Mouse (Mus musculus) left cerebral cortex, adult 11 months (tissue): ENCODE data around the gene Rnf167.

Source experiments
- DNase-seq: peaks from one replicate; pipeline ENCODE4 v3.0.0; 2022; ENCODE audit warnings: low spot score

Rnf167 gene

DNA sequence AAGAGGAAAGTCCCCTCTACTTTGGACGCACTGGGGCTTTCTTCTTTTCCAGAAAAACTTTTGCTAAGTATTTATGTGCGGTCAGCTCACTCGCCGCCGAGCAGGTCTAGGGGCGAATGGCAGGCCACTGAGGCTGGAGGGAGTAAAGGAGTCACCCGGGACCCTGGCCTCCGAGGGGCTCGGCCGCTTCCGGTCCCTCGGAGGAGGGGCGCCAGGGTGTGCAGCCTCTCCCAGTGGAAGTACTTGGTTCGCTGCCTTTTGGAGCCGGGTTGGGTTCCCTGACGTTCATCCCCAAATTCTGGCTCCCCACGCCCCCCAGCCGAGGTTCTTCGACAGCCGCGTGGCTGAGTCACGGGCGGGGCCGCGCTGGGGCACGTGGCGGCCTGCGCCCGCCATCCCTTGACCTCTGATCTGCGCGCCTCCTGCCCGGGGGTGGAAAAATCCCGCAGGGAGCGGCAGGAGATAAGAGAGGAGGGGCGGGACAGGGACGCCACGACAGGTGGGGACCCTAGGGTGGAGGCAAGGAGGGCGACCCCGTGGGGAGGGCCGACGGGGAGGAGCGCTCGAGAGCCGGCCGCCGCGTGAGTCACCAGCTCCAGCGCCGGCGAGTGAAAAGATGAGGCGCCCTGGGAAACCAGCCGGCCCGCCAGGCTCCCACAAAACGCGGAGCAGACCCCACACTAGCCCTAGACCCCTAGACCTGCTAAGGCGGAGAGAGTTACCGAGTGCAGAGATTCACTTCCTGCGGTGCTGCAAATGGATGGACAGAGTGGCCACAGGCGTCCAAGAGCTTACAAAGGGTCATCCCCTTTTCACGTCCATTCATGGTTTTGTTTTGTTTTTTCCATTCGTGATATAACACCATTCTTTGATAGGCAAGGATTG lies 8.8 kb downstream of the Rnf167 start:
- no peak for DNase-seq

DNA sequence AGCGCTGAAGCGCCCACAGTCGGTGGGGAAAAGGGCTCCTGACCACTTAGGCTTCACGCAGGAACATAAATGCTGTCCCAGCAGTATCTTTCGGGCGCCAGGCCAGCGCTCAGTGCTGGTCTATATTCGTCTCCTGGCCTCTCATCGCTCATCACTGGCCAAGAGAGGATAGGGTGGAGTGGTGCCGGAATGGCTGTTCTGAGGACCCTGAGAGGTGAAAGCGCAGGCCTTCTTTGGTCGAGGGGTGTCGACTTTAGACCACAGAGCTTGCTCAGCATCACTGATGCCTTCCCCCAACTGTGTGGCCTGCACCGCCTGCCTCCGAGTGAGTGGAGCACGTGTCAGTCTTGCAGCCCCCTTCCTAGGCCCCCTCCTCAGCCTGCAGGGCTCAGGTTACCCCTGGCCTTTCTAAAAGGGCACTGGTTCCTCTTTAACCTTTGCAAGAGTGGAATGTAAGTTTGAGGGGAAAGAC lies 9.5 kb downstream of the Rnf167 start:
- DNase-seq = no peak

DNA sequence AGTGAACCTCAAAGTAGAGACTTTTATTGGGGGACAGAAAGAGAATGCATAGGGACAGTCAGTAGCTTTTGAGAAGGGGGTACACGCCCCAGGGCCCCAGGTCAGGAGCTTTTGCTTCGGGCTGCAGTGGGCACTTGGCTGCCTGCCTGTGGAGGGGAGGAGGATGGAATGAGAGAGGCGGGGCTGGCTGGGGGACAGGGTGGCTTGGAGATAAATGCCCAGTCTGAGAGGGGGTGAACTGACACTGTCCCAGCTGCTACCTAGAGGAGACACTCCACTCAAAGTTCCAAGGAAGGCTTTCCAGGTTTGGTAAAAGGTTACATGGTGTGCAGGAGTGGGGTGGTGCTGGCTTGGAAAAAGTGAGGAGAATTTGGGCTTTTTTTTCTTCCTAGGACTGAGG lies 9.9 kb downstream of the Rnf167 start, which contains the start of gene Eno3:
Eno3 (plus strand) TSS at position 239 of the 400 bp plus-strand sequence.
- DNase-seq = no peak

- DNase-seq = no peak
These were observed 10.5 kb downstream of the Rnf167 start for GRCm38 (mm10) chr11:70657573-70657972.

GRCm38 (mm10) chr11:70657991-70658390 lies 11.0 kb downstream of the Rnf167 start:
- no peak for DNase-seq

DNA sequence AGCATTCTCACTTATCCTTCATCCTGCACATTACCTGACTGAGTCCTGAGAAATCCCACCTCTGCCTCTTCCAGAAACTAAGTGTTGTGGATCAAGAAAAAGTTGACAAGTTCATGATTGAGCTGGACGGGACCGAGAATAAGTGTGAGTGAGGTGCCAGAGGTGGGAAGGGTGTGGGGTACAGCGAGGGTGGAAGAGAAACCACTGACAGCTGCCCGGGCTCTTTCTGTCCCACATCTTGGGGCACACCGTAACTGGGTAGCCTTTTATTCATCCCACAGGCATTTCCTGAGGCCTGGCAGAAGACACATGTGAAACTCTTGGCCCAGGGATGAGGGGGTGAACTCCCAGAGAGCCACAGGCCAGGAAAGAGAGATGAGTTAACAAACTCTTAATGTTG lies 11.5 kb downstream of the Rnf167 start:
- DNase-seq = no peak

- DNase-seq = no peak
These were observed 11.9 kb downstream of the Rnf167 start for GRCm38 (mm10) chr11:70658942-70659341.

DNA sequence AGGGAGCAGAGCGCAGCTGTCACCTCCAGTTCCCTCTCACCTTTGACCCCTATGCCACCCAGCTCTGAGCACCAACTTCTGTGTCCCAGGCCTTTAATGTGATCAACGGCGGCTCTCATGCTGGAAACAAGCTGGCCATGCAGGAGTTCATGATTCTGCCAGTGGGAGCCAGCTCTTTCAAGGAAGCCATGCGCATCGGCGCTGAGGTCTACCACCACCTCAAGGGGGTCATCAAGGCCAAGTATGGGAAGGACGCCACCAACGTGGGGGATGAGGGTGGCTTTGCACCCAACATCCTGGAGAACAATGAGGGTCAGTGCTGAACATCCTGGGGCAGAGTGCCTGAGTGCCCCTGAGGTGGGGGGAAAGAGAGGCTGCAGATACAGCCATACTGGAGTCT lies 13.5 kb downstream of the Rnf167 start:
- DNase-seq = no peak

DNA sequence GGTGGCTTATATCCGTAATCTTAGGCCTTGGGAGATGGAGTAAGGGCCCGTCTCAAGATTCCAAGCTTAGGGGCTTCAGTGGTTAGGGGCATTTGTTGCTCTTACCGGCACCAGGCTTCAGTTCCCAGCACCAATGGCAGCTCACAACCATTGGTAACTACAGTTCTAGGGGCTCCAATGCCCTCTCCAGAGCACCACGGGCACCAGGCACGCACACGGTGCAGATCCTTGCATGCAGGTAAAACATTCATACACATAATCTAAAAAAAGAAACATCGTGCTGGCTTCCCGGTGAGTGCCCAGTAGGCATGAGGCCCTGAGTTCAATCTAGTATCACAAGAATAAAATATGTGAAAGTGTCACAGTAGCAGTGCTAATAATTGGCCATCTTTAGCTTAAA lies 16.1 kb downstream of the Rnf167 start:
- no peak for DNase-seq

DNA sequence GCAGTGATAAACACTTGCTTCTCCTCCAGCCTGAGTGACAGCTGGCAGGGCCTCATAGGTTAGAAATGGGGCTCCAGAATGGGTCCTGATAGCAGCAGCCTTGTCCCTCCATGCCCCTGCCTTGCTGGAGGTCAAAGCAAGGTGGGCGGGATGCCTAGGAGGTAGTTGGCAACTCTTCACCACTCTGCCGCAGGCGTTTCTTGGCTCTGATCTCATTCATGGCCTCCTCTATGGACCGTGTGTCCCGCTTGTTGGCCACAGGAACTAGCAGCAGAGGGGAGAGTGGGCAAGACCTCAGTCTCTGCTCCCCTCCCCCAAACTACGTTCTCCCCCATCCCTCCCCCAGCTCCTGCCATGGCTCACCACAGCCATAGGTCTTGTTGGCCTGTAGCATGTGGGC lies 16.9 kb downstream of the Rnf167 start:
- no peak for DNase-seq

GRCm38 (mm10) chr11:70664741-70665140 lies 17.7 kb downstream of the Rnf167 start:
- no peak for DNase-seq

GRCm38 (mm10) chr11:70666687-70667086 lies 19.7 kb downstream of the Rnf167 start:
- no peak for DNase-seq

DNA sequence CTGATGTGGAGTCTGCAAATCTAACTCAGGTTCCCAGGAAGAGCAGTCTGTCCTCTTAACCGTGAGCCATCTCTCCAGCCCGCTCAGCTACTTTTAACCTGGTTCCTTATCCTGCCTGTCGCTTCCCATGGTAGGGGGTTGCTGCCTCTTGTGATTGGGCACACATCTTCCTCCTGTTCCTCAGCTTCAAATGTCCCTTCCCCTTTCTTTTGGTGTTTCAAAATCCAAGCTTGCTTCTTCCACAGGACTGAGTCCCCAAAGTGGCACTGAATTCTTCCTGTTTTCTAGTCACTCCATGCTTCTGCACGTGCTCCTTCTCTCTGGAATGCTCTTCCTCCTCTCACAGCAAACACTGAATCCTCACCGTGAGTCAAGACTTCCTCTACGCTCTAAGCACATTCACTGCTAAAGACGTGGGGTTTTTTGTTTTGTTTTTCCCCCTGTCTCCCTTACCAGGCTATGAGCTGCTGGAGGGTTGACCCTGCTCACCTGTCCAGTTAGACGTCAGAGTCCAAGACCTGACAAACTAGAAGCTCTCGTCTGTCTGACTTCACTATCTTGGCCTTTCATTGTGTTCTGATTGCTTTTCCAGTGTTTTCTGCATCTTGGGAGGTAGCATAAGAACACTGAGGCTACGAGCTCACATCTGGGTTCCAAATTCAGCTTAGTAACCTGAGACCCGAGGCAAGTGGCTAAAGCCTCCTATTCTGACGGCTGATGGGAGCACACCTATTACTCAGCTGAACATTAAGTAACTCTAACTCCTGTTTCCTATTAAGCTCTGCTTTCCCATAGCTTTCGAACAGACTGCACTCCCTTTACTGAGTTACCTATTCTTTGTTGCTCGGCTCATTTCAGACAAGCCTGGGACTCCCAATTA lies 20.5 kb downstream of the Rnf167 start:
- DNase-seq = no peak

- no peak for DNase-seq
These were observed 21.3 kb downstream of the Rnf167 start for GRCm38 (mm10) chr11:70668335-70668770.

DNA sequence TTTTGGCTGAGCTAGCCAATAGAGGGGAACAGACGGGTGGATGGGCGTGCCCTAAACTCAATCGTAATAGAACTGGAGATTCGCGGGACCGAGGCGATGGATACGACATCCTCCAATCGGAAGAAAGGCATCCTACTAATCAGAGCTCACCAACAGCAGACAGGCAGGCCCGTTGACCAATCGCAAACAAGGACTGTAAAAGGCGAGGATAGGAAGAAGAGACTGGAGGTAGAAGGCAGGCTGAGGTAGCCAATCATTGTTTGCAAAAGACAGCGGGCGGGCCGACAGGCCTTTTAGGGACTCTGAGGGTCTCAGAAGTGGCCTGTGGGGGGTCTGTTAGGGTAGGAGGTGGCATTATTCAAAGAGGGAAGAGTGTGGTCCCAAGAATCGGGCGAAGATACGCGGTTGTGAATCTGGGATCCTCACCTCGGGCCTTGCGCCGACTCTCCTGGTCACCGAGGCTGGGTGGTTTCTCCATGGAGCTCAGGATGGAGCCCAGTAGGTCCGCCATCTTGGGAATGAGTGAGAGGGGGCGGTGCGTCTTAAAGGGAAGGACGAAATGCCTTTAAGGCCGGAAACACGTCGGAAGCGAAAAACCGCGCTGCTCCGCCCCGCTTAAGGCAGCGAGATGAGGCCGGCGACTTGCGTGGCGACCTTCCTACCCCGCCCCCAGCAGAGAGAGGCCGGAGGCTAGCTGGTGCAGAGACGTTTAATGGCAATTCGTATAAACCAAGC lies 21.9 kb downstream of the Rnf167 start, which contains the start of gene Spag7:
Spag7 (minus strand) TSS at position 646 of the 735 bp plus-strand sequence.
- DNase-seq = peak; percentile 99

GRCm38 (mm10) chr11:70669582-70670345 lies 22.7 kb downstream of the Rnf167 start:
- no peak for DNase-seq

- DNase-seq = no peak
These were observed 23.4 kb downstream of the Rnf167 start for GRCm38 (mm10) chr11:70670483-70670882.

GRCm38 (mm10) chr11:70671333-70672047 lies 24.5 kb downstream of the Rnf167 start:
- DNase-seq = no peak

DNA sequence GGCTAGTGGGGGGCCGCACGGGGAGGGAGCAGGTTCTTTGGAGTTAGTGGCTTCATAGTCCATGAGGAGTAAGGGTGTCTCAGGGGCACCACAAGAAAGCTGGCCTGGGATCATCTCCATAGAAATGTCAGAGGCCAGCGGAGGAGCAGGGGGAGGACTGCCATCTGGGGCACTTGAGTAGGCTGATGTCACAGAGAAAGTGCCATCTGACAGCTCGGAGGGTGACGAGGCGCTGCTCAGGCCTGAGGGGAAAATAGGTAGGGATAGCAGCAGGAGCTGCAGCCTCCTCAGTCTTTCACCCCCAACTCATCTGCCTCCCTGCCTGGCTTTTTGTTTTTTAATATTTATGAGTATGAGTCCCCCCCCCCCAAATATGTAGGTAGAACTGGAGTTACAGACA lies 27.0 kb downstream of the Rnf167 start:
- no peak for DNase-seq

DNA sequence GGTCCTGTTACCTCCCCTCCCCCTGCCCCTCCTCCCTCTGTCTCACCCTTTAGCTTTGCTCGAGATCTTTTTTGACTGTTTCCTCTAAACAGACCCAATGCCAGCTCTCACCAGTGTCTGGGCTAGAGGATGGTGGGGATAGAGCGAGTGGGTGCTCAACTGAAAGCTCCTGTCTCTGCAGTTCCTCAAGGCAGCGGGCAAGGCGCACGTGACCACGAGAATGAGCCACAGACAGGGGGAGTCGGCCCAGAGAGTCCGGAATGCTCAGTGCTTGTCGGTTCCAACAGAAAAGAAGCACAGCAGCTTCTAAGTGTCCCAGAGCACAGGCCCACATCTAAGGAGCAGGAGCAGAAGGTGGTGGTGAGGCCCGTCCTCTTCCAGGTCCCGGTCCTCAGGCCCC lies 27.5 kb downstream of the Rnf167 start:
- DNase-seq = no peak
